Comparison of ENCODE assay signal across 13 mouse cellular contexts in the genomic region with DNA sequence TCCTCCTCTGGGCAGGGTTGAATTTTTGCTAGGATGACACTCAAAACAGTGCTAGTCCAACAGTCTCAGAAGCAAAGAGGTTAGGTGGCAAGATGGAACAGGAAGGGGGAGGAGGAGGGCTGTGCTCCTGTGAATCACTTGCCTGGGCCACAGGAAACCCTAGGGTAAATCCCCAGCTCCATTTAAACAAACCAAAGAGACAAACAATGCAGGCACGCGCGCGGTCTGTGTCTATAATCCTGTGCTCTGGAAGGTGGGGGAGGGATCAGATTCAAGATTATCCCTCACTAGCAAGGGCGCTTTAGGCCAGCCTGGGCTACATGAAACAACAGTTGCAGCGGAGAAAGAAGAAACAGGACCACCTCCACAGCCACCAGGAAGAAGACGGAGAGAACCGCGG. TPM values are rescaled to one million over a fixed set of nuclear protein-coding genes. Genes with fewer than 3 reads are reported as not detected.
A peak's percentile ranks its signal among the peaks of the same experiment; 100 is the strongest.
DNase-seq lines count a peak whose midpoint lies in the region; ATAC-seq lines count a peak whose summit lies in the region.
"Had no signal": no experiment of that assay in that cellular context is flagged by ENCODE, and none has a peak within 500 bp of the region (broad histone marks: within the 10 kb centered on the region; RNA-seq: fewer than 3 reads in every experiment).

No protein-coding gene starts in this region.

- DNase-seq in heart, adult 11 months: peak; percentile 87
- no peak for DNase-seq in heart, adult 18-20 months
- no peak for DNase-seq in neural tube, embryonic 10.5 days (ENCODE audit: extremely low spot score, low spot score)
- no peak for DNase-seq in liver, embryonic 13.5 days
- DNase-seq in yolk sac, embryonic 10.5 days (ENCODE audit: low spot score): peak; percentile 59
- no peak for DNase-seq in forebrain, embryonic 11.5 days (ENCODE audit: low spot score)
- no peak for DNase-seq in left cerebral cortex, postnatal 36 days (ENCODE audit: low spot score in 2 of 2)

- WGBS in neural tube, embryonic 15.5 days: 77% methylated on average over 9 of the region's 9 CpGs
- WGBS in liver, embryonic 13.5 days (ENCODE audit: insufficient replicate concordance): 39% methylated on average over 9 of the region's 9 CpGs
- 34% methylated on average over 9 of the region's 9 CpGs for WGBS in forebrain, embryonic 11.5 days

- intact Hi-C loops in left cerebral cortex, postnatal 36 days (cut with DNase I): no loop called here

- no peaks in the 10 kb centered on the region for H3K9me3 ChIP-seq in neural tube, embryonic 15.5 days (replicated peaks)
- no peaks in the 10 kb centered on the region for H3K9me3 ChIP-seq in liver, embryonic 13.5 days (replicated peaks)
- H3K9me3 ChIP-seq in forebrain, embryonic 11.5 days (ENCODE audit: control insufficient read depth, low read length): no peaks in the 10 kb centered on the region; the same call in 1 of the 2 replicates
- H3K9me3 ChIP-seq: G1E; hindbrain, embryonic 15.5 days; neural tube, embryonic 12.5 days; stomach, embryonic 15.5 days had no signal

- 0 out of 2 replicates have a peak overlapping the region, but pooled peaks have one; percentile 2 for H3K27ac ChIP-seq in neural tube, embryonic 15.5 days (replicated peaks)
- peak overlapping the region; percentile 10 for H3K27ac ChIP-seq in liver, embryonic 13.5 days
- H3K27ac ChIP-seq in forebrain, embryonic 11.5 days (ENCODE audit: low read depth, low read length): no peak overlapping the region
- H3K27ac ChIP-seq: hindbrain, embryonic 15.5 days; neural tube, embryonic 12.5 days had no signal

- no peak overlapping the region for H3K4me3 ChIP-seq in neural tube, embryonic 15.5 days (replicated peaks)
- H3K4me3 ChIP-seq in liver, embryonic 13.5 days (replicated peaks): no peak overlapping the region
- no peak overlapping the region for H3K4me3 ChIP-seq in forebrain, embryonic 11.5 days (ENCODE audit: low read depth, low read length)
- H3K4me3 ChIP-seq: hindbrain, embryonic 15.5 days; neural tube, embryonic 12.5 days; stomach, embryonic 15.5 days had no signal

- no peak overlapping the region for H3K4me2 ChIP-seq in neural tube, embryonic 15.5 days
- H3K4me2 ChIP-seq in liver, embryonic 13.5 days: 0 out of 2 replicates have a peak overlapping the region, but pooled peaks have one; percentile 23
- no peak overlapping the region for H3K4me2 ChIP-seq in forebrain, embryonic 11.5 days (ENCODE audit: low read depth, low read length, severe bottlenecking)
- H3K4me2 ChIP-seq: hindbrain, embryonic 15.5 days; neural tube, embryonic 12.5 days; stomach, embryonic 15.5 days had no signal

- H3K36me3 ChIP-seq in neural tube, embryonic 15.5 days: no peaks in the 10 kb centered on the region
- H3K36me3 ChIP-seq in liver, embryonic 13.5 days: no peaks in the 10 kb centered on the region
- no peaks in the 10 kb centered on the region for H3K36me3 ChIP-seq in forebrain, embryonic 11.5 days (ENCODE audit: control insufficient read depth, insufficient read depth, low read length)
- H3K36me3 ChIP-seq: G1E; hindbrain, embryonic 15.5 days; neural tube, embryonic 12.5 days; stomach, embryonic 15.5 days had no signal

- peaks cover 9% of the 10 kb centered on the region for H3K4me1 ChIP-seq in neural tube, embryonic 15.5 days
- H3K4me1 ChIP-seq in liver, embryonic 13.5 days (replicated peaks): peaks cover 59% of the 10 kb centered on the region
- H3K4me1 ChIP-seq in forebrain, embryonic 11.5 days (replicated peaks; ENCODE audit: control insufficient read depth, insufficient read depth, low read length): peaks cover 3% of the 10 kb centered on the region; the same call in 1 of the 2 replicates
- H3K4me1 ChIP-seq: neural tube, embryonic 12.5 days had no signal

- H3K9ac ChIP-seq in neural tube, embryonic 15.5 days (replicated peaks): no peak overlapping the region
- H3K9ac ChIP-seq in liver, embryonic 13.5 days: 0 out of 2 replicates have a peak overlapping the region, but pooled peaks have one; percentile 15
- H3K9ac ChIP-seq in forebrain, embryonic 11.5 days (ENCODE audit: low read length): no peak overlapping the region
- H3K9ac ChIP-seq: hindbrain, embryonic 15.5 days; neural tube, embryonic 12.5 days; stomach, embryonic 15.5 days had no signal

- no peak for ATAC-seq in neural tube, embryonic 15.5 days (ENCODE audit: low FRiP score)
- no peak for ATAC-seq in liver, embryonic 13.5 days (ENCODE audit: low read depth)
- ATAC-seq in forebrain, embryonic 11.5 days (replicated peaks; ENCODE audit: low FRiP score): no peak

- H3K27me3 ChIP-seq in neural tube, embryonic 15.5 days (replicated peaks): no peaks in the 10 kb centered on the region
- no peaks in the 10 kb centered on the region for H3K27me3 ChIP-seq in liver, embryonic 13.5 days
- H3K27me3 ChIP-seq in forebrain, embryonic 11.5 days (ENCODE audit: control insufficient read depth, insufficient read depth, low read length): no peaks in the 10 kb centered on the region
- H3K27me3 ChIP-seq: hindbrain, embryonic 15.5 days; neural tube, embryonic 12.5 days; stomach, embryonic 15.5 days had no signal

RNA-seq across cellular contexts. Expression of a gene that starts 42.5 kb away (rescaled TPM):
- total RNA-seq in heart, adult 18-20 months (2021): 10 to 100 TPM; 59.7 to 88.7 TPM
- polyA plus RNA-seq in neural tube, embryonic 15.5 days (2015; fragmentation: Nextera tagmentation; extraction: Ambion mirVana): 33.5 and 36.0 TPM in 2 replicates
- 12.5 and 16.6 TPM in 2 replicates for polyA plus RNA-seq in liver, embryonic 13.5 days (2015; fragmentation: Nextera tagmentation; extraction: Ambion mirVana)
- polyA plus RNA-seq in forebrain, embryonic 11.5 days (2014; fragmentation: Nextera tagmentation; extraction: Ambion mirVana): 57.8 and 66.6 TPM in 2 replicates
- total RNA-seq in left cerebral cortex, postnatal 36 days (2021): 100 to 1,000 TPM; 102 to 125 TPM

RNA-seq across cellular contexts. Expression of a gene that starts 48.1 kb away (rescaled TPM):
- total RNA-seq in heart, adult 18-20 months (2021): not detected
- 0.13 TPM in 1 of 2 replicates, not detected in the other for polyA plus RNA-seq in neural tube, embryonic 15.5 days (2015; fragmentation: Nextera tagmentation; extraction: Ambion mirVana)
- 0.22 TPM in 1 of 2 replicates, not detected in the other for polyA plus RNA-seq in liver, embryonic 13.5 days (2015; fragmentation: Nextera tagmentation; extraction: Ambion mirVana)
- not detected in 2 replicates for polyA plus RNA-seq in forebrain, embryonic 11.5 days (2014; fragmentation: Nextera tagmentation; extraction: Ambion mirVana)
- total RNA-seq in left cerebral cortex, postnatal 36 days (2021): not detected
- total RNA-seq: left cerebral cortex, postnatal 25 days had no signal
- polyA plus RNA-seq: G1E; hindbrain, embryonic 15.5 days; neural tube, embryonic 12.5 days; stomach, embryonic 15.5 days had no signal

Comparison
In these comparisons a context has a peak if more than half of its experiments do, and no peak if none do; other contexts are left out.
1. DNase-seq: peak in heart, adult 11 months (single experiment) and yolk sac, embryonic 10.5 days (single experiment); none in heart, adult 18-20 months (0 of 2), neural tube, embryonic 10.5 days (single experiment), liver, embryonic 13.5 days (single experiment), forebrain, embryonic 11.5 days (single experiment) and left cerebral cortex, postnatal 36 days (0 of 2).